Mouse (Mus musculus) liver, embryonic 12.5 days (tissue): ENCODE measurements around the gene E130308A19Rik. TPM values are rescaled to one million over a fixed set of nuclear protein-coding genes. Genes with fewer than 3 reads are reported as not detected.

ENCODE experiments used
- ATAC-seq: fragments of 200-750 bp; cut with Nextera tagmentation; 2 replicates; pipeline ENCODE4 v1.8.0; 2017; ENCODE audit warnings: moderate number of reproducible peaks, mild to moderate bottlenecking, moderate library complexity
- H3K27ac ChIP-seq: fragments of 300-500 bp; sonication (generic); 2 replicates; pipeline ENCODE4 v1.5.1; 2016; ENCODE audit warnings: mild to moderate bottlenecking
- H3K27me3 ChIP-seq: fragments of 300-500 bp; sonication (generic); replicated peaks from 2 replicates; pipeline ENCODE4 v1.6.1; 2016; ENCODE audit warnings: mild to moderate bottlenecking, moderate library complexity
- H3K36me3 ChIP-seq: fragments of 300-500 bp; sonication (generic); 2 replicates; pipeline ENCODE4 v1.6.1; 2016; ENCODE audit warnings: mild to moderate bottlenecking, moderate library complexity
- H3K4me1 ChIP-seq: fragments of 300-500 bp; sonication (generic); 2 replicates; pipeline ENCODE4 v1.6.1; 2016
- H3K4me2 ChIP-seq: fragments of 300-500 bp; sonication (generic); 2 replicates; pipeline ENCODE4 v1.6.1; 2016; ENCODE audit warnings: mild to moderate bottlenecking, moderate library complexity
- H3K4me3 ChIP-seq: fragments of 300-500 bp; sonication (generic); 2 replicates; pipeline ENCODE4 v1.5.1; 2016; ENCODE audit warnings: mild to moderate bottlenecking, moderate library complexity
- H3K9ac ChIP-seq: fragments of 300-500 bp; sonication (generic); 2 replicates; pipeline ENCODE4 v1.6.1; 2016; ENCODE audit warnings: mild to moderate bottlenecking, moderate library complexity
- H3K9me3 ChIP-seq: fragments of 300-500 bp; sonication (generic); replicated peaks from 2 replicates; pipeline ENCODE4 v1.6.1; 2016; ENCODE audit warnings: mild to moderate bottlenecking, moderate library complexity
- WGBS: fragments of 180-500 bp; shearing (Covaris S2); methylation state at CpG from one replicate; pipeline ENCODE4 v1.1.7; 2016; ENCODE audit not compliant: insufficient replicate concordance; 5-methylcytosine and 5-hydroxymethylcytosine counted together
- polyA plus RNA-seq: library from polyadenylated mRNA; unstranded; fragments of >200 nt; fragmentation: Nextera tagmentation; extraction: Ambion mirVana; gene quantifications from 2 replicates; pipeline ENCODE4 v1.2.1, GENCODE M21; 2016

Gene E130308A19Rik
- polyA plus RNA-seq, 1 experiment from 2014 or later, result 14.8 TPM

DNA sequence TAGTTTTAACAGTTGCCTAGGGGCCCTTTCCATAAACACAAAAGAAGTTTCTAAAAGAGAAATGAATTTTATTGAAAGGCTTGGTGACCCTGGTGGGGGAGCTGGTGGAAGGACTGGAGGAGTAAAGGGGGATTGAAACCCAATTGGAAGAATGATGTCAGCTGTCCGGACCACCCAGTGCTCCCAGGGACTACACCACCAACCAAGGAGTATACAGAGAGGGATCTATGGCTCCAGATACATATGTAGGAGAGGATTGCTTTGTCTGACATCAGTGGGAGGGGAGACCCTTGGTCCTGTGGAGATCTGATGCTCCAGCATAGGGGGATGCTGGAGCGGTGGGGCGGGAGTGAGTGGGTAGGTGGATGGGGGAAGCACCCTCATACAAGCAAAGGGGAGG is 20.5 kb upstream of the E130308A19Rik start:
- H3K36me3 ChIP-seq, result peaks cover 2% of the 10 kb centered on the region
- WGBS, result 94% methylated on average over 3 of the region's 3 CpGs
- H3K9me3 ChIP-seq, result no peaks in the 10 kb centered on the region
- H3K9ac ChIP-seq, result no peak overlapping the region
- no peak overlapping the region for H3K4me2 ChIP-seq
- no peak overlapping the region for H3K4me3 ChIP-seq
- H3K27me3 ChIP-seq, result no peaks in the 10 kb centered on the region
- peaks cover 14% of the 10 kb centered on the region for H3K4me1 ChIP-seq
- H3K27ac ChIP-seq, result no peak overlapping the region
- ATAC-seq, result no peak

DNA sequence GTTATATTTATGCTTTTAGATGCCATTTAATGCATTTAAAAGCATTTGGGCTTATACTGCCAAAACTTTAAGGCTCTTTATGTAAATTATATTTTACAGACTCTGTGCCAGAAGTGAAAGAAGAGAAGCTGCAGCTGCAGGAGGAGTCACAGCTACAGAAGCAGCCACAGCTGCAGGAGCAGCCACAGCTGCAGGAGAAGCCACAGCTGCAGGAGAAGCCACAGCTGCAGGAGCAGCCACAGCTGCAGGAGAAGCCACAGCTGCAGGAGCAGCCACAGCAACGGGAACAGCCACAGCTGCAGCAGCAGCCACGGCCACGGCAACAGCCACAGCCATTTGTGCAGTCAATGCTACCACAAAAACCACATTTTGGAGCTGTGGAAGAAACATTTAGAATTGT is 15.6 kb upstream of the E130308A19Rik start:
- Histone ChIP-seq H3K4me2 (no peak overlapping the region), H3K9me3 (no peaks in the 10 kb centered on the region), H3K27ac (no peak overlapping the region), H3K9ac (no peak overlapping the region), H3K4me3 (no peak overlapping the region), H3K27me3 (no peaks in the 10 kb centered on the region), H3K4me1 (peaks cover 6% of the 10 kb centered on the region), H3K36me3 (peaks cover 4% of the 10 kb centered on the region)
- no peak for ATAC-seq
- WGBS, result 47% methylated on average over 3 of the region's 3 CpGs

DNA sequence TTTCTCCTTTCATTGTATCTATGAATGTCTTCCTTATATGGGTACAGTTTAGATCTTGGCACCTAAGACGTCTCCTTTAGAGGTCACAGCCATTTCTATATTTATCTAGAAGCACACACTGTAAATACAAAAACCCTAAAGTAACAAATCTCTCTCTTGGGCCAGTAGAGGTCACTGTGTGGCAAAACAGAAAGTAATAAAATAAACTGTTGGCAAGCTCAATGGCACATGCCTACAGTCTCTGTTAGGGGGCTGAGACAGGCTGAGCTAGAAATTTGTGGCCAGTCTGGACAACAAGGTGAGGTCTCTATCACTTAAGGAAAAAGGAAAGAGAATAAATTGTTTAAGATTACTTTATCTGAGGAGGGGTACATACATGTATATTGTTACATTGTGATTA is 11.0 kb upstream of the E130308A19Rik start:
- no peak overlapping the region for H3K4me2 ChIP-seq
- H3K36me3 ChIP-seq, result peaks cover 4% of the 10 kb centered on the region
- H3K4me1 ChIP-seq, result peaks cover 3% of the 10 kb centered on the region; the same call in 1 of the 2 replicates
- ATAC-seq, result no peak
- H3K9ac ChIP-seq, result no peak overlapping the region
- no peaks in the 10 kb centered on the region for H3K9me3 ChIP-seq
- H3K27ac ChIP-seq, result no peak overlapping the region
- no peak overlapping the region for H3K4me3 ChIP-seq
- WGBS, result 5% methylated on average over 1 of the region's 1 CpGs
- no peaks in the 10 kb centered on the region for H3K27me3 ChIP-seq

DNA sequence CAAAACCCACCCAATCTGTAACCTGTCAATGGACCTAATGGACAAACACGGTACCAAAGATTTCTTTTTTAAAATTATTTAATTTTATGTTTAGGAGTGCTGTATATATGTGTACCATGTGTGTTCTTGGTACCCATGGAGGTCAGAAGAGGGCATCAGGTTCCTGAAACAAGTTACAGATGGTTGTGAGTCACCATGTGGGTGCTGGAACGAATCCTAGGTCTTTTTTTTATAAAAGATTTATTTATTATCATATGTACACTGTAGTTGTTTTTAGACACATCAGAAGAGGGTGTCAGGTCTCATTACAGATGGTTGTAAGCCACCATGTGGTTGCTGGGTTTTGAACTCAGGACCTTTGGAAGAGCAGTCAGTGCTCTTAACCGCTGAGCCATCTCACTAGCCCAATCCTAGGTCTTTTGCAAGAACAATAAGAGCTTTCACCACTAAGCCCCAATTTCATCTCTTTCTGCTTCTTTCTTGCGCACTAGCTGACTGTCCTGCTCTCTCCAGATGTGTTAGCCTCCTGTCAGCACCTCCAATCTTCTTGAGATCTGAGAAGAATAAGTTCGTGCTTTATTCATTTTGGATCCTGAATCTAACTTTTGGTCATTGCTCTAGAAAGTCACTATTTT is 6.3 kb upstream of the E130308A19Rik start:
- Histone ChIP-seq H3K9me3 (no peaks in the 10 kb centered on the region), H3K4me1 (peaks cover 5% of the 10 kb centered on the region), H3K27me3 (no peaks in the 10 kb centered on the region), H3K9ac (no peak overlapping the region), H3K27ac (no peak overlapping the region), H3K4me3 (no peak overlapping the region), H3K4me2 (no peak overlapping the region), H3K36me3 (no peaks in the 10 kb centered on the region)
- no peak for ATAC-seq
- 76% methylated on average over 5 of the region's 5 CpGs for WGBS

DNA sequence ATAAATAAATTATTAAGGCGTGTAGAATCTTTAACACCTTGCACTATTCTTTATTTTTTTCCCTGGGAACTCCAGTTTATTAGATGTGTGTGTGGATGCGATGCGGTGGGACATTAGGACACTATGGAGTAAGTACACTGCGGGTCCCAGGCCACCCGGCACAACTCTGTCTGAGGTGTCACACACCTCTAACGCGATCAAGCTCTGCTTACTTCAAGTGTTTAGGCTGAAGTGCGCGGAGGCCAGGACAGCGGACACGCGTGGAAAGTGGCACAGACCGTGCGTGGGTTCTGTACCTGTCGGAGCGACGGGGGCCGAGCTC is 374 bp upstream of the E130308A19Rik start:
- Histone ChIP-seq H3K27me3 (no peaks in the 10 kb centered on the region), H3K9ac (peak overlapping the region; percentile 92), H3K4me1 (peaks cover 39% of the 10 kb centered on the region), H3K4me2 (peak overlapping the region; percentile 87), H3K9me3 (no peaks in the 10 kb centered on the region), H3K27ac (peak overlapping the region; percentile 87), H3K4me3 (peak overlapping the region; percentile 95), H3K36me3 (no peaks in the 10 kb centered on the region)
- WGBS, result 1% methylated on average over 18 of the region's 18 CpGs
- peak; percentile 71 for ATAC-seq

DNA sequence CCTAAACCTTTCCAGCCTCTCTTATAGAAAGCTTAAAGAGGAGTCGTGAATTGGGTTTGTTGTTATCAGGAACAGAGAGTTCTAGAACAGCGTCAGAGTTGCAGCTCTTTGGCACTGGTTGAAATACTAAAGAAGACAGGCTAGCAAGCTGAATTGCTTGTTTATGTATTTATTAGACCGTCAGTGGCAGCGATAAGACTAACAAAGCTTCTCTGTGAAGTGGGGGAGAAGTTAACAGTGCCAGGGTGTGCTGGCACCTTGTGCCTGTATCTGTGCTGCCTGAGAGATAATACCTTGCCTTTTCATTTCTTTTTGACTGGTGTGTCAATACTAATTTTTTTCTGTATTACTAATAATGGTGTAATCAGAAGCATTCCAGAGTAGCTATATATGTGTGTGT is 2.2 kb downstream of the E130308A19Rik start:
- Histone ChIP-seq H3K27ac (no peak overlapping the region), H3K27me3 (no peaks in the 10 kb centered on the region), H3K9ac (no peak overlapping the region), H3K4me1 (peaks cover 60% of the 10 kb centered on the region), H3K4me3 (no peak overlapping the region; the same call in 1 of the 2 replicates), H3K36me3 (no peaks in the 10 kb centered on the region), H3K4me2 (peak overlapping the region; percentile 27; the same call in 1 of the 2 replicates), H3K9me3 (no peaks in the 10 kb centered on the region)
- no peak for ATAC-seq
- WGBS, result 50% methylated on average over 4 of the region's 4 CpGs

DNA sequence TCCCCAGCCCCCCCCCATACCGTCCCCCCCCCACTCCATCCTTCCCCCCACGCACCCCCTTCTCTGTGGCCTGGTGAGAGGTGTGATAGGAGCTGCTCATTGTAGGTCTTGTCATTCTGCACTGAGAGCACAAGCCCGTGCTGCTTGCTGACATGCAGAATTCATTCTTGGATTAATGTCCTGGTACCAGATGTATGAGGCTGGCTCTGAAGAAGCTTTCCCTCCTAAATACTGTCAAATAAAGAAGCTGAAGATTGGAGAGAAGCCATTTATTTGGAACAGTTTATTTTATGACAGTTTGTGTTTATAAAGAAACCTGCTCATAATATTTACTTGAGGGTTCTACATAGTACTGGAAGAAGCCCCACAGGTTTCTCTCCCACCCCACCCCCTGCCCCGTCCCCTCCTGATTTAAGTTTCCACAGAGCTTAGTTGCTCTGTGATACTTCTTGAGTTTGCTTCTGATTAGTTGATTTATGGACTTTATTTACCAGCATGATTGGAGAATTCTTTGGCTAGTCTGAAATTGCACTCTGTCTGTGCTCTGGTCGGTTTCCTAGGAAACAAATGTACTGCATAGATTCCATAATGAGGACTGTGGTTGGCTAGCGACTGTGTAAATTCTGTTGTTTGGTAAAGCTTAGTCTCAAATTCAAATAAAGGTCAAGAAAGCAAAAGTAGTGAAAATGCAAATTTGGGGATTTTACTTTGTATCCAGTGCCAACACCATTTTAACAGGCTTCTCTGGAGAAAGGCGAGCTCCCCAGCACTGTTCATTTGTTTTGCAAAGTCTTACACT is 3.3 kb downstream of the E130308A19Rik start:
- H3K9me3 ChIP-seq, result no peaks in the 10 kb centered on the region
- H3K9ac ChIP-seq, result no peak overlapping the region
- peaks cover 66% of the 10 kb centered on the region for H3K4me1 ChIP-seq
- no peak overlapping the region for H3K4me3 ChIP-seq
- H3K36me3 ChIP-seq, result no peaks in the 10 kb centered on the region
- 50% methylated on average over 7 of the region's 7 CpGs for WGBS
- no peak for ATAC-seq
- H3K4me2 ChIP-seq, result no peak overlapping the region
- H3K27me3 ChIP-seq, result no peaks in the 10 kb centered on the region
- H3K27ac ChIP-seq, result no peak overlapping the region

DNA sequence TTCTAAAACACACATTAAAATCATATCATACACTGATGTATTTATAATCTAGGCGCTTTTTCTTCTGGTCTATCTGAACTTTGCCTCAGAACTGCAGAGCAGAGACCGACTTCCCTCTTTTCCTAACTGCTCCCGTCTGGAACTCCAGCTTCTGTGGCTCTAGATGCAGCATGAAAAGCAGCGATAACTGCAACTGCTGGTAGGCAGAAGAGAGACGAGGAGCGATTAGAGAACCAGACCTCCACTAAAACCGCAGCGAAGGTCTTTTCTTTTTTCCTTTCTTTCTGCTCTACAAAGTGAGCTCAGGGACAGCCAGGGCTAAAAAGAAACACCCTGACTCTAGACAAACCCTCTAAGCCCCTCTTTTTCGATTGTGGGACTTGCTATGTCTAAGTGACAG is 4.1 kb downstream of the E130308A19Rik start:
- no peaks in the 10 kb centered on the region for H3K27me3 ChIP-seq
- peaks cover 69% of the 10 kb centered on the region for H3K4me1 ChIP-seq
- no peaks in the 10 kb centered on the region for H3K9me3 ChIP-seq
- peak overlapping the region; percentile 41 for H3K27ac ChIP-seq
- peak overlapping the region; percentile 10; the same call in 1 of the 2 replicates for H3K9ac ChIP-seq
- no peak for ATAC-seq
- peak overlapping the region; percentile 41 for H3K4me2 ChIP-seq
- H3K36me3 ChIP-seq, result no peaks in the 10 kb centered on the region
- WGBS, result 45% methylated on average over 9 of the region's 9 CpGs
- H3K4me3 ChIP-seq, result no peak overlapping the region

DNA sequence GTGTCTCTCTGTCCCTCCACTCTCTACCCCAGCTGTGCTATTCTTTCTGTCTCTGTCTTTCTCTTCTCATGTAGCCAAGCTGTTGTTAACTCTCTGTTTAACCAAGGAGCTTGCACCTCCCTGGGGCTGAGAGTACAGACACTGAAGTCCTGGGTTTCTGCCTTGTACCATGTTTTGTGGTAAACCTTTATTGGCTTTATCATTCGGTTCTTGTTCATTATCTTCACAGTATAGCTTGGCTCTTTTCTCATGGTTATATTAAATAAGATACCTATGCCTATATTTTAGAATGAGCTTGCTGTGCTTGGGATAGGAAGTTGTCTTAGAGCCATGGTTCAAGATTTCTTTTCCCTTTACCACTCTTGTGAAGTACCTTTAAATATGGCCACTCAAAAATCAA is 8.5 kb downstream of the E130308A19Rik start:
- H3K4me1 ChIP-seq, result peaks cover 84% of the 10 kb centered on the region
- H3K36me3 ChIP-seq, result no peaks in the 10 kb centered on the region
- WGBS, result 43% methylated on average over 1 of the region's 1 CpGs
- H3K9ac ChIP-seq, result no peak overlapping the region
- no peak overlapping the region for H3K4me2 ChIP-seq
- ATAC-seq, result no peak
- no peaks in the 10 kb centered on the region for H3K9me3 ChIP-seq
- H3K27ac ChIP-seq, result no peak overlapping the region
- no peak overlapping the region for H3K4me3 ChIP-seq
- no peaks in the 10 kb centered on the region for H3K27me3 ChIP-seq

DNA sequence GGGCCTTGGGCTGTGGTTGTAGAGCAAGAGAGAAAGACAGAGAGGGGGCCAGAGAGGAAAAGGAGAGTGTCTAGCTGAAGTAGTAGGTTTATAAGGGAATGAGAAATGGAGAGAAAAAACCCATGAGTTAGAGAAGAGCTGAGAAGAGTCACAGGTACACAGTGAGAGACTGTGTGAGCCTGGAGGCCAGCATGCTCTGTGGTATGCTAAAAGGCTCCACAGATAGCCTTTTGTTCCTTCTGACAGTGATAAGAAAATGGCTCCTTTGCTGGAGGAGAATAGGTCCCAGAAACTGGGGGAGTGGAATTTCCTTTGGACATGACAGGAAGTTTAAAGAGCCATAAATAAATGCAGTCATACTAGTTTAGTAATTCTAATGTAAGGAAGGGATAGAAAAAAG is 13.2 kb downstream of the E130308A19Rik start:
- Histone ChIP-seq H3K9me3 (no peaks in the 10 kb centered on the region), H3K4me3 (no peak overlapping the region), H3K9ac (no peak overlapping the region), H3K36me3 (no peaks in the 10 kb centered on the region), H3K27ac (peak overlapping the region; percentile 53), H3K27me3 (no peaks in the 10 kb centered on the region), H3K4me2 (no peak overlapping the region), H3K4me1 (peaks cover 90% of the 10 kb centered on the region)
- ATAC-seq, result no peak

DNA sequence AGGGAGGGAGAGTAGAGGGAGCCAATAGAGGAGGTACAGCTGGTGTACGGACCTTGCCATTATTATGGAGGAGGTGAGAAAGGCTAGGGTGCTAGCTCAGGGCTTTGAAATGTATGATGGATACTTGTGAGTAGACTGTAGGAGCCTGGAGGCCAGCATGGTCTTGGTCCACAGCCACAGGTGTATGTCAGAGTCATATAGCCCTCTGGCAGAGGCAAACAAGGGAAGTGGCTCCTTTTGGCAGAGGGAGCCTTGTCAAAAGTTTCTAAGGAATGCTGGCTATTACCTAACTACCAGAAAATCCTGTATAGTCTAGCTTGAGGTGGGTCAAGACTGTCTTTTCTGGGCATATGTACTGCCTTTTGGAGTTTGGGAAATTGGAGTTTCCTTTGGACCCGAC is 14.7 kb downstream of the E130308A19Rik start:
- no peaks in the 10 kb centered on the region for H3K36me3 ChIP-seq
- no peaks in the 10 kb centered on the region for H3K9me3 ChIP-seq
- H3K9ac ChIP-seq, result no peak overlapping the region
- peaks cover 86% of the 10 kb centered on the region for H3K4me1 ChIP-seq
- no peak overlapping the region for H3K4me2 ChIP-seq
- no peak for ATAC-seq
- H3K27ac ChIP-seq, result peak overlapping the region; percentile 40; the same call in 1 of the 2 replicates
- H3K4me3 ChIP-seq, result no peak overlapping the region
- WGBS, result 81% methylated on average over 2 of the region's 2 CpGs
- H3K27me3 ChIP-seq, result no peaks in the 10 kb centered on the region

DNA sequence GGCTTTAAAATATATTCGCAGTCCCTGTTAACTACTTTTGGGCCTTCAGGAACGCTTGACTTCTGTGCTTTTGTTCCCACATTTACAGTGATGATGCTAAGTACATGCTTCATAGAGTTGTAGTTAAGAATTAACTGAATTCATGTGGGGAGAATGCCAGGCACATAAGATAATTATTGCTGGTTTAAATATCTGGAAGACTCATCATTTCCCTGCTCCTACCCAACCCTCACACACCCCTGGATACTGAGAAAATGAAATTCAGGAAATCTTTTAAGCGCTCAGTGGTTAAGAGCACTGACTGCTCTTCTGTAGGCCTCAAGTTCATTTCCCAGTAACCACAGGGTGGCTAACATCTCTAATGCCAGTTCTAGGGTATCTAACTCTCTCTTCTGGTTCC is 16.0 kb downstream of the E130308A19Rik start:
- WGBS, result 76% methylated on average over 3 of the region's 3 CpGs
- no peak for ATAC-seq
- Histone ChIP-seq H3K36me3 (no peaks in the 10 kb centered on the region), H3K4me2 (no peak overlapping the region), H3K27me3 (no peaks in the 10 kb centered on the region), H3K4me3 (no peak overlapping the region), H3K9me3 (no peaks in the 10 kb centered on the region), H3K9ac (no peak overlapping the region), H3K27ac (peak overlapping the region; percentile 26; the same call in 1 of the 2 replicates), H3K4me1 (peaks cover 90% of the 10 kb centered on the region)
